Mouse (Mus musculus) urinary bladder, postnatal 4 days (tissue): ENCODE measurements around the gene Primpol.
A peak's percentile ranks its signal among the peaks of the same experiment; 100 is the strongest.

Experiments used
- DNase-seq, 2 experiments: peaks; one replicate each; pipeline ENCODE4 v3.0.0; 2021 to 2022; ENCODE audit warnings: low spot score in 2 of 2

Gene Primpol

DNA sequence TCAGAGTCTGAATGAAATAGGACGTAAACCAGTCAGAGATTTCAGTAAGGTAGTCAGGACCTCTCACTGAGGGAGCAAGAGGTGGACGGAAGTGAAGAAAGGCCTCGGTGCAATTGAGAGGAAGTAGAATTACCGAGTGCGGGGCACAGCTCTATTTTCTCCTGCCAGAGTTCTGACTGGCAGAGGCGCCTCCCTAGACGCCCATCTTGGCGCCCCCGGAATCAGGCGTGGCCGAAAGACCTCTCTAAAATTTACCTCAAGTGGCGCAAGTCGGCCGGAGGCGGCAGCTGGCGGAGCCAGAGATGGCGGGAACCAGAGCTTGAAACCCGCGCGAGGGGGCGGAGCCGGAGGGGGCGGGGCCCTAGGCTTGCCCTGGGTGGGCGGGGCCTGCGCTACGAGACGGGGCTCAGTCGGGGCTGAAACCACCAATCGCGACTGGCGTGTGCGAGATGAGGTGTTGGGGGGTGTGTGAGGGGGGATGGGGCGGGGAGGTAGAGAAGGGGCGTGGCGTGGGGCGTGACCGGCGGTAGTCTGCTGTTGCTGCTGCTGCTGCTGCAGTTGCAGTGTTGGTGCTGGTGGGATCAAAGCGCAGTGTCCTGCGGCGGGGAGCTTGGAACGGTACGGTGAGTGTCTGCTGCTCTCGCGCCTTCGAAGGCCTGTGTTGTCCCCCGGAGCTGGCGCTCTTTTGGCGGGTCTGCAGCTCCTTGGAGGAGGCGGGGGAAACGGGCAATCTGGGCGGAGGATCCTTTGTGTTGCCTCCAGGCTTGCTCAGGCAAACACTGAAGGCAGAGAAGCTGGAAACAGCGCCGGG lies at the start of gene Primpol, which contains the start of gene Casp3:
Primpol (minus strand) TSS at position 334 of the 811 bp plus-strand sequence.
Casp3 (plus strand) TSS at position 413 of the 811 bp plus-strand sequence.
- DNase-seq: peak; percentile 95 to 96

DNA sequence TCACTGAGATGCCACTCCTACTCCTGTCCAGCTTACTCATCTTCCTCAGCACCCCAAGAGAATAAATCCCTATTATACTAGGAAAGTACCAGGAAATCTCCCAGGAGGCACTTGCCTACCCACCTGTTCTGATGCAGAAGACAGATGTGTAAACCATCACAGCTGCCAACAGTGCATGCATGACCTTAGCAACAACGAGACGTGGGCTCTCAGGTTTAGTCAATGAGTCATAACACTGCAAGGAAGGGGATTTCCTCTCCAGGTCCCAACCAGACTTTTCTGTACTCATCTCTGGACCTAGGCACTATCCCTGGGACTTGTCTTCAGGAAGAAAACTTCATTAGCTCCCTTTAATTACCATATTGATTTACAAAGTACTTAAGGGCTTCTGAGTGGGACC lies 38.9 kb upstream of the Primpol start:
- DNase-seq: no peak

DNA sequence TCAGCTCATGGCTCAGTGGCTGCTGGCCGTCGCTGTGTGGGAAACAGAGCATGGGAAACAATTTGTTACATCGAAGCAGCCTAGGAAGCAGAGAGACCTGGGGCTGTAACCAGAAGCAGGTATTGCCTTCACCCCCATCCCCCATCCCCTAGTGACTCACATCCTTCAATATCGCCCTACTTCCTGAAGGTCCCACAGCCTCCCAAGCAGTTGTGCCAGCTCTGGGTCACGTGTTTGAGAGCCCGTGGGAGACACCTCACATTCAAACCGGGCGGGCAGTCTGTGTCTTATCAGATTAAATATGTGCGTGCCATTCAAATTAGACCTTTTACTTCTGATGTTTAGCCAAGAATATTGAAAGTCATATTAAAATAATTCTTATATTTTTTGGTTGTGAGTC lies 34.9 kb upstream of the Primpol start:
- no peak for DNase-seq

DNA sequence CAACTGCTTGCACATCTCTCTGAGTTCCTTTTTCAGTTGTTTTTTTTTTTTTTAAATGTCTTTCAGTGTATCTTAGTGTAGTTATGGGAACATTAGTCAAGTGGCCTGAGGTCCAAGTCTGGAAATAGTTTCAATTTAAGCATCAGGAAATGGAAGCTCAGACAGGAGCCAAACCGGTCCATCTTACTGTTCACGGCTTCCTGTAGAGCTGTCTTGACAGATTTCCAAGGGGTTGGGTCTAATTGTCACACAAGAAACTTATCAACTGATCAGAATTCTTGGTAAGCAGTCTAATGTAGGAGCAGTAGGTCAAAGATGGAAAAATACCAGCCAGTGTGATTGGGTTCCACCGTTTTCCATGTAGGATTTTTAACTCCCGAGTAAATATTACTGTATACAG lies 31.4 kb upstream of the Primpol start:
- DNase-seq: no peak

DNA sequence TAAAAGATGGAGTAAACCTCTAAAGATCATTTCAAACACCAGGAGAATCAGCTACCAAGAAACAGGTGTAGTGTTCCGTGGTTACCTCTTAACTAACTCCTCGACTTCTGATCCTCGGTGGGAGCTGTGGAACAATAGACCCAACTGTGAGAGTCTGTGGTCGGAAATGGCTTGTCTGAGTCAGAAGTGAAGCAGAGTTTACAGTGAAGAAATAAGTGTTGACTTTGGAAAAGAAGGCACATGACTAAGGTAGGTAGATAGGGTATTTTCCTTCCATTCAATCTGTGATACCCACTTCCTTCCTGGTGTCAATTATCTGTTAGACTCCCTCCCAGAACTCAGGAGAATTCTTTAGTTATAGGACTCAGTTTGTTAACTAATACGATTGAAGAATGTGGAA lies 24.3 kb upstream of the Primpol start:
- DNase-seq: no peak

DNA sequence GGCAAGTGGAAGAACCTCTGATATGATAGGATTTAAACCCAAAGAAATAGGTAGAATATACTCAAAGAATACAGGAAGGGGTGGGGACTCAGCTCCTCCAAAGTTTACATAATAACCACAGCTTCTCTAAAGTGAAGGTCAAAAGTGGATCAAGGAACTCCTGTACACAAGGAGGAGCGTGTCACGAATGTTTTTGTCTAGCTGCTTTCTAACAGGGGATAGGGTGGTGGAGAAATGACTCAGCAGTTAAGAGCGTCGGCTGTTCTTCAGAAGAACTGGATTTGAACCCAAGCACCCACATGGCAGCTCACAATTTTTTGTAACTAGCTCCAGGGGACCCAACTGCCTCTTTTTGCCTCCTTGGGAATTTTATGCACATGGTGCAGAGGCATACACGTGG lies 22.8 kb upstream of the Primpol start:
- DNase-seq: no peak

DNA sequence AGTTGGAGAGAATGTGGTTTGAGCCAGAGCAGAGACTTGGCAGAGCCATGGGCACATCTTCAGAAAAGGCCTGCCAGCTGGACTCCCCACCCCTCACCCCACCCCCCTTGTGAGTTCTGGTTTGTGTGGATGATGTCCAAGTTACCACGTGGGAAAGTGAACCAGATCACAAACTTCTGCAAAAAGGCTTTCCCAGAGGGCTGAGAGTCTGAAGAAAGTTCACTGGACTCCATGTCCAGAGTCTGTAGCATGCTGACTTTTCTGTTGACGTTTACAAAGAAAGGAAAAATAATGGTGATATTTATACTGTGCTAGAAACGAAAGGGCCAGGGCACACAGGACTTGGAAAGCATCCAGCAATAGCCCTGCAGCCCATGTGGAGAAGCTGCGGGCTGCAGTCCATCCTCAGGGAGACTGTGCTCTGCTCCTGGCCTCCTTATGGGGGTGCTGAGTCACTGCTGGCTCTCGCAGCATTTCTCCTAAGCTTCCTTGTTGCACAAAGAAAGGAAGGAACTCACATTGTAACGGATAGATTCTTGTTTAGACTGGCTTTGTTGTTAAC lies 22.1 kb upstream of the Primpol start:
- no peak for DNase-seq

DNA sequence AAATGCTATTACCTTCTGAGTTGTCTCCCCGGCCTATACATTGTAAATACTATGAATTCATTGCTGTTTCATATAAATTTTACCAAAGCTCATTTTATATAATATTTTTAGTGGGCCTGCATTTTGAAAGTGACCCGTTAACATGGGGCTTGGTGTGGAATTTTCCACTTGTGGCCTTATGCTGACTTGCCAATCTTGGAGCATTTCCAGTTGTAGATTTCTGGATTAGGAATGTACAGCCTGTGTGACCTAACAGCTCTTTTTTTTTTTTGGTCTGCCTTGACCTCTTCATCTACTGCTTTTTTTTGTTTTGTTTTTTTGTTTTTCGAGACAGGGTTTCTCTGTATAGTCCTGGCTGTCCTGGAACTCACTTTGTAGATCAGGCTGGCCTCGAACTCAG lies 13.9 kb upstream of the Primpol start:
- no peak for DNase-seq

DNA sequence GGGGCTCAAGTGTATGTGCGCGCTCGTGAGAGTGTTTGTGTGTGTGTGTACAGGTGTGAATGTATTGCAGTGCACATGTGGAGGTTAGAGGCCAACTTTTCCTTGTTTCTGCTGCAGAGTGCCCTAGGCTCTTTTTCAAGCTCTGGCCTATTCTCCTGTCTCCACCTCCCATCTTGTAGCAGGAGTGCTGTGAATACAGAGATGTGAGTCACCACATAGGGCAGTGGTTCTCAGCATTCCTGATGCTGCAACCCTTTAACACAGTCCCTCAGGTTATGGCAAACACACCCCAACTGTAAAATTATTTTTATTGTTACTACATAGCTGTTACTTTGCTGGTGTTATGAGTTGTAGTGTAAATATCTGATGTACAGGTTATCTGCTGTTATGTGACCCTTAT lies 13.4 kb upstream of the Primpol start:
- DNase-seq: no peak

DNA sequence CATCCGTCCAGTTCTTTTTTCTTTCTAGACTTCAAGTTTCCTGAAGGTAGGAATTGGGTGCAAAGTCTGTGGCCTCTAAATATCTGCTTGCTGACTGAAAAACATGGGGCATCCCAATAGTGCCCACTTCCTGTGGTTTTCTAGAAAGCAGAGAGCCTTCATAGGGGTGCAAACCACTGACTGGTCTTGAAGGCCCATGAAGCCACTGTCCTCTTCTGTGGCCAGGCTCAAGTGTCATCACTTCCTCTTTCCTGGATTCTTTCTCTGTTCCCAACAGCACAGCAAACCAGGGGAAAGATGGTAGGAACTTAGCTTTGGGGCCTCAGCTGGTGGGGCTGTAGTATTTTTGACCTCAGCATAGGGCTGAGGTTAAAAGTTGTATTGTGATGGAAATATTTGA lies 11.6 kb upstream of the Primpol start:
- no peak for DNase-seq

DNA sequence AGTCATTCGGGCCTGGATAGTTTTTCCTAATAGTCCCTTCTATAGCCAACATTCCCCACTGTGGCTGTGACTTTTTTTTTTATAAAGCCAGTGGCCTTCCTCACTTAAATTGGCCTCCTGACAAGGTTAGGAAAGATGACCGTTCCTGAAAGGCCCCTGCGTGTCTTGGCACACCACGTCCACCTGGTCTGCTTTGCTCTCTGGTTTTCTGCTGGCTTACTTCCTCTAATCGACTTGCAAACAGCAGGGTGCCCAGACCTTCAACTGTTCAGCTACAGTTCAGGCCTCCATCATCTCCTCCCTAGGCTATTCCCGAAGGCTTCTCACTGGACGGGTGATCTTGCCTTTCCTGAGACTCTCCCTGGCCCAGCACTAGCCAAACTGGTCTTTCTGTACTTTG lies 10.9 kb upstream of the Primpol start:
- DNase-seq: no peak

DNA sequence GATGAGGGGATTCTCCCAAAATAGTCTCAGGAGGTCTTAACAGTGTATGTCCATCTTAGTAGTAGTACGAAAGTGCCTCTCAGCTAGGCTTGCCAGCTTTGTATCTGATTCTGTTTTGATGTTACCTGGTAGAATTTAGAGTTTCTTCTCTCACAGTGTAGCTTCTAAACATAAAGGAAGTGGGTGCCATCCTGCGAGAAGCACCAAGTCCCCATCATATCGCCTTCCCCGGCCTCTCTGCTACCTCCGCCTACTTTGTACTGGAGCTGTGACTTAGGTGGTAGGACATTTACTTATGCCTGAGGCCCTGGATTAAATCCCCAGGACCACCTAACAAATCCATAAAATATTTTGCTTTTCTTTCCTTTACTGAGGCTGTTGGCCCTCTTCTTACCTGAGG lies 9.6 kb upstream of the Primpol start:
- DNase-seq: no peak

DNA sequence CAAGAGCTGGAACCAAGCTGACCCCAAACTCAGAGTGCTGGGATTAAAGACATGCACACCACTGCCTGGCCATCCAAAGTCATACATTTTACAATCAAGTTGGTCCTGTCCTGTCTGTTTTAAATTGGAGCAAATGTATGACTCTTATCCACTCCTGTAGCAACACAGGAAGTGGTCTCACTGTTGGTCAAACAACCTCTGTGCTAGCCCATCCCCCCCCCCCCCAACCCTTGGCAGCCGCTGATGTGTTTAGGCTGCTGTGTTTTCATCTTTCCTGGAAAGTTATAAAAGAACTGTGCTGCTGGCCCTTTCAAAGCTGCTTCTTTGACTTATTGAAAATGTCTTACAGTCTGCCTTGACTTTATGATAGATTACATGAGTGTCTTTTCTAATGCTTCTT lies 8.2 kb upstream of the Primpol start:
- DNase-seq: no peak

DNA sequence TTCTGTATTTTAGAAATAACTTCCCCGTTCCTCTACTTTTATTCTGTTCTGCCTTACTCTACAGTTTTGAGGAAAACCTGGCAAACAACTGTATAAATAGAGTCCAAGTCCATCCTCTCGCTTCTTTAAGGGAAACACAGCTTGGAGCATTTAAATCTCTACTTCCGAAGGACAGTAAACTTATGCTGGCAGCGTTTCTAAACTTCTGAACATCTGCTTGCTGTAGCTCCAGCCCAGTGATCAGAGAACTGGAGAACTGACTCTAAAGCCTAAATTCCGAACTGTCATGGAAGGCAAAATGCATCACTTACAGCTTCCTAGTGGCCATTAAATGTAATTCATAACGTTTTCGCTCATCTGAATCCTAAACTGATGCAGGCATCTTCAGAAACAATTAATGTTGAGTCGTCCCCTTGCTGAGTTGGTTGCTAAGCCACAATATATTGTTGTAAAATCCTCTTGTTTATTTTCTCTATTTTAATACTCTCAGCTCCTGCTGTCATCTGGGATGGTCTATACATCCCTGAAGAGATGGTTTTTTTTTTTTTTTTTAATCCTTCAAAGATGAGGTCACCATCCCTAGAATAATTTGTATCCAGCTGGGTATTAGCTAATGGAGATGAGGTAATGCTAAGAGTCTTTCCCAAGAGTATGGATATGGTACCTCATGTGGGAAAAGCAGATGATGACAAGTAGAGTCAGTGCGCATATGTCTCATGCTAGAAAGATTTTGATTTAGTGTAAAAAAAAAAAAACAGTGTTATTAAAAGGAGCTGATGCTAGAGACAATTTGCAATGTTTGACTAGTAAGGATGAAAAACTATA lies 5.6 kb upstream of the Primpol start:
- DNase-seq: no peak

DNA sequence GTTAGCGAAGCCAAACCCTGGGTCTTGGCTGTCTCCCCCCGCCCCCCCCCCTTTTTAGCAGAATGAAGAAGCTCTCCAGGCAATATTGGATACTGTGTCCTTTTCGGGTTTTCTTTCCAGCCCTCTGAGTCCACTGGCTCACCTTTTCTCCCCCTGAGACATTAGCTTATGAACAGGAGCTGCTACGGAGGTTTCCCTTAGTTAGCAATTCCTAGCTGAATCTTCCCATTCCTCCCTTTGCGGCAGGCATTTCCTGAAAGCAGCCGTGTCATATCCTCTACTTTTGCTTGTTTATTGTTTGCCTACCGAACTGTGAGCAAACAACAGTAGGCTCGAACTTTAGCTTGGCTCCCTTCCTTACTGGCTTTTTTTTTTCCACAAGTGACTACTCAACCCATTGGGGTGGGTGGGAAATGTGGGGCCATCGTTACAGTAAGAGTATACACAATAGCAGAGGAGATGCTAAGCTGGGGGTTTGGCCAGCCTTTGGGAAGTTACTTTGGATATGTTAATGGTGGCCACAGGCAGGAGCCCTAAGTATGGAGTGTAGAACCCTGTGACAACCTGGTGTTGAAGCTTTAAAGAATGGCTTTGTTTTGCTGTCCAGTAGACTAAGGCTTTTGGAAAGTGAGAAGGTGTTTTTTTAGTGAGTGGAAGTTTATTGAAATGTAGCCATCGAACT lies 1.8 kb upstream of the Primpol start:
- DNase-seq: no peak

DNA sequence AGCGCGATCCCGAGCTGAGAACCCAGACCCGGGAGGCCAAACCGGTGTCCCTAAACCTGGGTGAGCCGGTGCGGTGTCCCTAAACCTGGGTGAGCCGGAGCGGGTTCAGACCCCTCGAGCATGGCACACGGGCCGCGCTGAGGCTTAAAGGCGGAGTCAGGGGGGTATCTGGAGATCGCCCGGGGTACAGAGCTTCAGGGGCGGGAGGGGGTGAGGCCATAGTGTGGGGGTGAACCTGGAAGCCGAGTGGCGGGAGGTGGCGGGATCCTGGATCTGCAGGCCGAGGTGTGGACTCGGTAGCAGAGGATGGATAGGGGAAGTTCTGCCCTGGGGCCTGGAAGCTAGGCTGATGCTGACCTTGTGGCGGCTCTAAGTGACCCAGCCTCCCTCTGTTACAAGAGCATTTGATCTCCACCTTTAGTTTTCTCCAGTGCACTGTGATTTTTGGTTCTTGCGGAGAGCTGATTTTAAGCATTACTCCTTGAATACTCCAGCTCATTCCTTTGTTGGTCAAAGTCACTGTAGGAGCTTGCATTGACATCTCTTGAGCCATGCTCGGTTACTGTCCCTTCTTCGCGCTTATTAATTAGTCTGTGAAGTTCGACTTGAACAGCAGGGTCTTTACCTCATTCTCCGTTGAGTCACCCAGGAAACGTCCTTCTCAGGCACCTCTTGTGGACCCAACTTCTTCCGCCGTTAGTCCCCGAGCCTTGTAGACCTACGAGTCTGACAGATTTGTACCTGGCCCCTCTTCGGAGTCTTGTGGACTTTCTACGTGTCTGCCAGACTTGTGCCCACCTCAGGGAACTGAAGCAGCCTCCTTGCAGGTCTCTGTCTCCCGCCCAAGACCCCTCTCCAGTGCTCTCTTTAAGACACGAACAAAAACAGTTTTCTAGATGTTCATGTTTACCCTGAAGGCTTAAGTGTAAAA lies 943 bp upstream of the Primpol start:
- no peak for DNase-seq

DNA sequence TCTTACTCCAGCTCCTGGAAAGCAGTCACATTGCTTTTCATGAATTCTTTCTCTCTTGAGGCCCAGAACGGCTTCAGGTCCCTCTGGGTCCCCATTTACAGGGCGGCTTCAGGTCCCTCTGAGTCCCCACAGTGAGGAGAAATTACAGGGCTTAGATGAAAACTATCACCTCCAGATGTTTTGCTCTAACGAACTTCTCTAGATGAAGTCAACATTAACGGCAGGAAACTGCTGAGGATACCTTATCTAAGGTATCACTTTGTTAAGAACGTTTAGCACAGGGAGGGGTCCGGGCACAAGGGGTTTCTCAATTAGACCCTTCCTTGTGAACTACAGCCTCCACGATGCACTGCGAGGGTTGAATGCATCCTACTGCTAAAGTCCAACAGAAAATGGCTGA lies 1.1 kb downstream of the Primpol start:
- no peak for DNase-seq

DNA sequence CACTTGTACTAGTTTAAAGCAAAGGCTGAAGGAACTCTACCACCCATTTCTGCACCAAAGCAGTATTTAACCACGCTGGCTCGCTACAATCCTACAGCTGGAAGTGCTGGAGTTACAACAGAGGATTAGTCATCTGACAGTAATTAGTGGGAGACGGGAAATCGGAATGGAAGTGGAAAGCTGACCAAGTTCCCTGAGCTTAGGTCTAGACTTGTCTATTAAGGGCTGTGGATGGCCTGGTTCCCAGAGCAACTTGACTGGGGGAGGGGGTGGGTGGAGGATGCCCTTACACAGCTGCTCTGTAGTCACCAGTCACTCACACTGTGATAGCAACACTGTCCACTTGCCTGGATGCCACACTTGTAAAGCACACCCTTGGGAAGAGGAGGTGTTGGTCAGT lies 3.6 kb downstream of the Primpol start:
- DNase-seq: no peak

DNA sequence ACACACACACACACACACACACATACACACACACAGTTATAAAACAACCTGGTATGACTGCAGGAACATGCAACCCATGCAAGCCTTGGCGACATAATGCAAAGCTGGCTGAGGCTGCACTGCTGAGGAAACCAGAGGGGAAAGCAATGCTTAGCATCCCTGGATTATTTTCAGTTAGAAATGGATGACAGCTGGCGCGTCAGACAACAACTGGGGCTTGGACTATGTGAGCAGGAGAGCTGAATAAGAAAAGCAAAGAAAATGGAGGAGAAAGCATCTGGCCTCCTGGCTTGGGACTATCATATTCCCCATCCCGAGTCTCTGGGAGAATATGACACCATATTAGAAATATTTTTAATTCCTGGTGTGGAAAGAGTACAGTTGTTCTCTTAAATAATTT lies 4.1 kb downstream of the Primpol start:
- DNase-seq: no peak

DNA sequence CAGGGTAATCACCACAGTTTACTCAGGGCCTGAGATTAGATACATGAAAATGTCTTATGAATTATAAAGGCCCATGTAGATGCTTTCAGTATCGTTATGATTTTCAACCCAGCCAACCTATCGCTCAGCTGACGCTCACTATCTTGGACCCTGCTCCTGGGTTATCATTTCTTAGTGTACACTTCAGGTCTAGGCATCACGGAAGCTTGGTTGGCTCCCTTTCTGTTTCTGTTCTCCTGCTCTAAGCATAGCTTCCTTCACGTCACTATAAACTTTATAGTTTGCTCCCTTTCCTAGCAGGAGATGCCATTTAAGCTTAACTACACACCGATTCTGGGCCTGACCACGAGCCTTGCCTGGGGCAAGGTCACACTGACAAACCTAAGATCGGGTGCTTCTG lies 5.5 kb downstream of the Primpol start:
- DNase-seq: no peak

DNA sequence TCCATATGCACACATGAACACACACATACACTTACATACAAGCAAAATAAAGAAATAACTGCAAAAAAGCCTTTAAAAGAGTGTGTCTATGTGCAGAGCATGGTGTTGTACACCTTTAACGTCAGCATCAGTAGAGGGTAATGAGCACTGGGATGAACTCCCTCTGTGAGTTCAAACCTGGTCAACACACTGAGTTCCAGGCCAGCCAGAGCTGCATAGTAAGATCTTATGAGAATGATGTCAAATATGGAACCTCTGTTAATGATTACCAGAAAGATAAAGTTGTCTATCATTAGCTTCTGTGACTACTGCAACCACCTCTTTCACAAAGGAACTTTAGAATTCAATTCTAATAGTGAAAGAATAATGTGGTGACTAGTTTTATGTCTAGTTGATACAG lies 10.1 kb downstream of the Primpol start:
- no peak for DNase-seq
